ENCODE assay signal across 8 mouse cellular contexts in genomic region chr2:130291434-130291833, GRCm38 (mm10). TPM values are rescaled to one million over a fixed set of nuclear protein-coding genes. Genes with fewer than 3 reads are reported as not detected.
DNase-seq lines count a peak whose midpoint lies in the region; ATAC-seq and TF ChIP-seq lines count a peak whose summit lies in the region.

No protein-coding gene starts in this region.

- H3K36me3 ChIP-seq in spleen, adult 2 months (ENCODE audit: control insufficient read depth, insufficient read depth, low read length) = no peaks in the 10 kb centered on the region
- no peaks in the 10 kb centered on the region for H3K36me3 ChIP-seq in midbrain, embryonic 10.5 days
- H3K36me3 ChIP-seq in stomach, embryonic 14.5 days (ENCODE audit: control insufficient read depth, insufficient read depth, low read length) = no peaks in the 10 kb centered on the region

- WGBS in spleen, adult 2 months = 4% methylated on average over 8 of the region's 8 CpGs
- WGBS in midbrain, embryonic 10.5 days = 23% methylated on average over 8 of the region's 8 CpGs
- 7% methylated on average over 8 of the region's 8 CpGs for WGBS in stomach, embryonic 14.5 days

- no peak overlapping the region for H3K27ac ChIP-seq in spleen, adult 2 months (ENCODE audit: insufficient read depth, low read length)
- no peak overlapping the region for H3K27ac ChIP-seq in left cerebral cortex, adult 2 months
- H3K27ac ChIP-seq in midbrain, embryonic 10.5 days (replicated peaks) = no peak overlapping the region
- H3K27ac ChIP-seq in stomach, embryonic 14.5 days (ENCODE audit: low read length) = no peak overlapping the region

- no peak for TF ChIP-seq POLR2A in spleen, adult 2 months (IDR thresholded peaks at IDR 0.05; ENCODE audit: low read depth, low read length)

- ATAC-seq in stomach, embryonic 14.5 days (ENCODE audit: insufficient number of reproducible peaks, insufficient read depth, low FRiP score, low read depth) = peak; percentile 23; the same call in 1 of the 2 replicates

- peaks cover 19% of the 10 kb centered on the region for H3K27me3 ChIP-seq in spleen, adult 2 months (ENCODE audit: control insufficient read depth, insufficient read depth, low read length)
- H3K27me3 ChIP-seq in midbrain, embryonic 10.5 days (ENCODE audit: low read depth, poor library complexity, severe bottlenecking) = peaks cover 45% of the 10 kb centered on the region
- H3K27me3 ChIP-seq in stomach, embryonic 14.5 days (ENCODE audit: control insufficient read depth, insufficient read depth, low read length) = no peaks in the 10 kb centered on the region

- H3K9me3 ChIP-seq in midbrain, embryonic 10.5 days (replicated peaks) = no peaks in the 10 kb centered on the region
- H3K9me3 ChIP-seq in stomach, embryonic 14.5 days (ENCODE audit: control insufficient read depth, low read depth, low read length) = no peaks in the 10 kb centered on the region

- peak; percentile 63; the same call in 1 of the 2 replicates for TF ChIP-seq CTCF in spleen, adult 2 months (IDR thresholded peaks at IDR 0.05; ENCODE audit: extremely low read depth, insufficient read depth, insufficient read length, insufficient replicate concordance)
- peak; percentile 99 for TF ChIP-seq CTCF in left cerebral cortex, adult 2 months (IDR thresholded peaks at IDR 0.05)

- H3K9ac ChIP-seq in stomach, embryonic 14.5 days (replicated peaks; ENCODE audit: low read depth, low read length) = no peak overlapping the region

- intact Hi-C loops in left cerebral cortex, adult 2 months (cut with DNase I) = loop anchor here (1.0 to 2.0 kb wide), 2 partner anchors 71 to 121 kb away; no protein-coding TSS in a partner anchor

- H3K4me3 ChIP-seq in spleen, adult 2 months (ENCODE audit: extremely low read depth, insufficient read depth, insufficient read length) = no peak overlapping the region
- H3K4me3 ChIP-seq in left cerebral cortex, adult 2 months = no peak overlapping the region
- no peak overlapping the region for H3K4me3 ChIP-seq in midbrain, embryonic 10.5 days
- no peak overlapping the region for H3K4me3 ChIP-seq in stomach, embryonic 14.5 days (ENCODE audit: low read depth, low read length)

- H3K4me2 ChIP-seq in stomach, embryonic 14.5 days (replicated peaks; ENCODE audit: low read depth, low read length) = 0 out of 2 replicates have a peak overlapping the region, but pooled peaks have one; percentile 6

- peaks cover 6% of the 10 kb centered on the region; the same call in 1 of the 2 replicates for H3K4me1 ChIP-seq in spleen, adult 2 months (ENCODE audit: control insufficient read depth, insufficient read depth, insufficient read length)
- peaks cover 38% of the 10 kb centered on the region for H3K4me1 ChIP-seq in midbrain, embryonic 10.5 days
- H3K4me1 ChIP-seq in stomach, embryonic 14.5 days (ENCODE audit: control insufficient read depth, insufficient read depth, low read length) = peaks cover 6% of the 10 kb centered on the region; the same call in 1 of the 2 replicates

- DNase-seq in spleen, adult 2 months (ENCODE audit: low read depth in 1 of 2, low spot score in 2 of 2) = peak; percentile 37 to 53
- no peak for DNase-seq in spleen, adult 12 weeks (ENCODE audit: low spot score)
- peak; percentile 86 for DNase-seq in cerebellum, adult 9-10 months
- peak; percentile 69 to 86 for DNase-seq in frontal cortex, adult 2 months (ENCODE audit: extremely low spot score in 1 of 2, low spot score in 1 of 2)
- peak; percentile 69 for DNase-seq in hindlimb bud, embryonic 11.5 days (ENCODE audit: extremely low spot score, low read depth, low spot score)
- peak; percentile 70 to 75 for DNase-seq in left cerebral cortex, adult 2 months (ENCODE audit: extremely low spot score in 1 of 2, low spot score in 2 of 2)
- DNase-seq in midbrain, embryonic 10.5 days (ENCODE audit: low spot score) = peak; percentile 54

RNA-seq across cellular contexts. Expression of gene Ebf4, which starts 3.5 kb away (rescaled TPM):
- polyA plus RNA-seq in spleen, adult 2 months (2012; rRNA removed) = 1.5 and 1.7 TPM in 2 replicates
- 12.8 and 12.9 TPM in 2 replicates for polyA plus RNA-seq in frontal cortex, adult 2 months (2012; rRNA removed)
- total RNA-seq in left cerebral cortex, adult 2 months (2021) = 1 to 10 TPM; 9.7 to 9.8 TPM
- 0.95 and 1.3 TPM in 2 replicates for polyA plus RNA-seq in midbrain, embryonic 10.5 days (2016; fragmentation: Nextera tagmentation; extraction: Ambion mirVana)
- 3.7 and 4.7 TPM in 2 replicates for polyA plus RNA-seq in stomach, embryonic 14.5 days (2014; fragmentation: Nextera tagmentation; extraction: Ambion mirVana)

RNA-seq across cellular contexts. Expression of gene Idh3b, which starts 7.1 kb away (rescaled TPM):
- 76.2 and 97.0 TPM in 2 replicates for polyA plus RNA-seq in spleen, adult 2 months (2012; rRNA removed)
- polyA plus RNA-seq in frontal cortex, adult 2 months (2012; rRNA removed) = 340 and 363 TPM in 2 replicates
- 100 to 1,000 TPM; 285 to 286 TPM for total RNA-seq in left cerebral cortex, adult 2 months (2021)
- polyA plus RNA-seq in midbrain, embryonic 10.5 days (2016; fragmentation: Nextera tagmentation; extraction: Ambion mirVana) = 136 and 141 TPM in 2 replicates
- 165 and 169 TPM in 2 replicates for polyA plus RNA-seq in stomach, embryonic 14.5 days (2014; fragmentation: Nextera tagmentation; extraction: Ambion mirVana)

RNA-seq across cellular contexts. Expression of gene Nop56, which starts 17.2 kb away (rescaled TPM):
- polyA plus RNA-seq in spleen, adult 2 months (2012; rRNA removed) = 66.3 and 80.1 TPM in 2 replicates
- 158 and 163 TPM in 2 replicates for polyA plus RNA-seq in frontal cortex, adult 2 months (2012; rRNA removed)
- total RNA-seq in left cerebral cortex, adult 2 months (2021) = 100 to 1,000 TPM; 140 to 144 TPM
- polyA plus RNA-seq in midbrain, embryonic 10.5 days (2016; fragmentation: Nextera tagmentation; extraction: Ambion mirVana) = 392 and 425 TPM in 2 replicates
- 273 and 305 TPM in 2 replicates for polyA plus RNA-seq in stomach, embryonic 14.5 days (2014; fragmentation: Nextera tagmentation; extraction: Ambion mirVana)
